Mouse (Mus musculus) kidney, postnatal 4 days (tissue): ENCODE results near the gene Sumo2.
"Not testable (repeated sequence)": the region's sequence is repeated elsewhere in the genome, so short reads cannot be mapped to it uniquely, and the experiment has no call there.

ENCODE experiments used
- DNase-seq, 2 experiments: peaks; one replicate each; pipeline ENCODE4 v3.0.0; 2021; ENCODE audit warnings: mixed read lengths in 2 of 2

Gene Sumo2

DNA sequence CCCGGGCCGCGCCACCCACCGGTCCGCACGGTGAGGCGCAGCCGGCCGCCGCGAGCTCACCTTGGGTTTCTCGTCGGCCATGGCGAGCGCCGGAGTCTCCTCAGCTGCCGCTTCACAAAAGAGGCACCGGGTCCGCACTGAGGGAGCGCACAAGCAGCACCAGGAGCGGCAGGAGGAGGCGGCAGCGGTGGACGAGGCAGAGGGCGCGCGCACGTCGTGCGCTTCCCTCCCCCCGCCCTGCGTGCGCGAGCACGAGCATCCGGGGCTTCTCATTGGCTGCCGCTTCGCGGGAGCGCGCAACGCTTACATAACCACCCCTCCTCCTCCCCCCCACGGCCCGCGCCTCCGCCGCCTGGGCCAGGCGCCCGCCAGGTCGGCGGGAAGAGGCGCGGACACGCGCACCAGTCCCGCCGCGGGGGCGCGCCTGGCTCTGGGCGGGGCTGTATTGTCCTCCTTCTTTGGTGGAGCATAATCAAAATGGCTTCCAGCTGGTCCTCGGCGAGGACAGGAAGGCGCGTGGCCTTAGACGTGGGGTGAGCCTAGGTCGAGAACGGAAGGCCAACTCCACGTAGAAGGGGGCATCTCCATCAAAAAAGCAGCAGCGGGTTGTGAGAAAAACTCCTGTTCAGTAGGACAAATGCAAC is at the start of gene Sumo2:
TSS of gene Sumo2 (minus strand) at position 239 of the 644 bp plus-strand sequence.
- peak; percentile 99 to 100 for DNase-seq

DNA sequence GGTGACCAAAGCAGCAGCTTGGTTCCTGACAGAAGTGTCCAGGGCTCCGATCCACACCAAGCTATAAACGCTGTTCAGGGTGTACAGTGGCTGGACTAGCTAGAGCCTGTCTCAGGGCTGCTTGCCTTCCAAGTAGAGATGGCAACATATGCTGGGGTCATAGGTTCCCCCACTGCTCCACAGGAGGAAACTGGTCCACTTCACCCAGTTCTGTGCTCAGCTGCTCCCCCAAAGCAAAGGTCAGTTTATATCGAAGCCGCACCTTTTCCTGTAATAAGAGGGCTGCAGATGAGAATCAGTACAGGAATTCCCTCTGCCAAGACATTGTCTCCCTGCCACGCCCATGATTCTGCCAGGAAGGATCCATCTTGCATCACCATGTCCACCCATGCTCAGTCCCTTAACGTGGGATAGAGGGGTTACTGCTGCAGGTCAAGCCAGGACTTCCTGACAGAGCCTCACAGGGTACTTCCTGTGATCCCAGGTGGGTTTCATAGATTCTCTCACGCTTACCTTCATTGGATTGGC is 49.6 kb upstream of the Sumo2 start:
- DNase-seq = no peak

DNA sequence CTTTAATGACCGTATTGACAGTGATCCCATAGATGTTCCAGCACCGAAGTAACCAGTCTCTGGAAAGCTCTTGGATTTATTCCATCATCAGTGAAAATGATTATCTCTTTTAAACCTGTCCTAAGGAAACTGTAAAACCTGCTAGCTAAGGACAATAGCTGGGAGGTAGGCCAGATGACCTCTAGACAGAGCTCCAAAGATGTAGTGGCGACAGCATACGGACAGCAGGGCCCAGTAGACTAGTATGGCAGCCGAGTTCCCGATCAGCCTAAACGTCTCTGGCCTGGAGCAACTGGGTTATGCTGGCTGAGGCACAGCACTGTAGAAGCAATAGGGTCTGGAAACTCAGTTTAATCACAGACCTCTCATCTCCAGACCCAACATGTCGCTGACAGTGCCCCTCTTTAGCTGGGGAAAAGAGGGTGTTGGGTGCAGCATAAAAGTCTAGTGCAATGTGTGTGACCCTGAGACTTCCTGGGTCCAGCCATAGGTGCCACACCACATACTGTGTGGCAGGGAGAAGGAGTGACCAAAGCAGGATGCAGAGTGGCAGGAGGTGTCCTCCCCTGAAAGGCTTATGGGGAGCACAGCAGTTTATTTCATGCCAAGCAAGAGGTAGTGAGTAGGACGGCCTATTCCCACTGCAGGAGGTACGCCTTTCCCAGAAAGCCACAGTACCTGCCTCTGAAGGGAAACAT is 48.4 kb upstream of the Sumo2 start:
- DNase-seq = no peak

DNA sequence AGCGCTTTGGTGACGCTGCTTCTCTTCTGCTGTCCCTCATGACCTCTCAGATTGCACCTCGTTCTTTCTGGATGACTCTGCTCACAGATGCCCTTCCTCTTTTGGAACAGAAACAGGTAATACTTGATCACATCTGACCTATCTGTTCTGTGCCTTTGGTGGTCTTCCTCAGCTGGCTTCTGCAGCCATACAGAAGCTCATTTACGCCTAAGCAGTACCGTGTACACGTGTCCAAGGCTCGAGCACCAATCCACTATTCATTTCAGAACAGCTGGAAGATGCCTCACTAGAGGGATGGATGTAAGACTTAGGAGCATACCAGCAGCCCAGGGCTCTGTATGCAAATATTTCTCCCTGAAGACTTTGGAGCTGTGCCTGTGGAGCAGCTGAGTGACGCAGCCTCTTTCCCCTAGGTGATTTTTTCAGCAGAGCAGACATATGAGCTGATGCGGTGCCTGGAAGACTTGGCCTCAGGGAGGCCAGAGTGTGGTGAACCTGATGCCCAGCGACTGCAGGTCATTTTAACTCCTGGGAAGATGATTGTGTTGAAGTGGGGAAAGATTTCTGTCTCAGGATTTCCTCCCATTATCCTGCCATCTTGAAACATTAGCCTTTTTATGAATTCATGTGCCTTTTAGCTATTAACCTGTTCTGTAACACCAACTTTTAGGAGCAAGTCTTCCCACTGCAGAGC is 47.0 kb upstream of the Sumo2 start:
- no peak for DNase-seq

DNA sequence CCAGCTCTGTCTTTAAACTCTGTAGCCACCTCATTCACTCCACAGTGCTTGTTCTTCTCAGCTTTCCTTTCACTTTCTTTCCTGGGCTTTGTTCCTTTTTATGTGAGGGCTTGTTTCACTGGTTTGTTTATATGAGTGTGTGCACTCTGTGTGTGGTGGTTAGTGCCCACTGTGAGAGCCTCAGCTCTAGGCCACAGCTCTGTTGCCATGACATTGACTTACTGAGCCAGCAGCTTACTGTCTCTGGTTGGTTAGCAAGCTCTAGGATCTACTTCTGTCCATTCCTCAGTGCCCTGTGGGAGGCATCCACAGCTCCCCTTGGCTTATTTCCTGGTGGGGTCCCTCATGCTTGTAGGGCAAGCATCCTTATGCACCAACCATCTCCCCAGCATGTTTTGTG is 43.0 kb upstream of the Sumo2 start:
- no peak for DNase-seq

DNA sequence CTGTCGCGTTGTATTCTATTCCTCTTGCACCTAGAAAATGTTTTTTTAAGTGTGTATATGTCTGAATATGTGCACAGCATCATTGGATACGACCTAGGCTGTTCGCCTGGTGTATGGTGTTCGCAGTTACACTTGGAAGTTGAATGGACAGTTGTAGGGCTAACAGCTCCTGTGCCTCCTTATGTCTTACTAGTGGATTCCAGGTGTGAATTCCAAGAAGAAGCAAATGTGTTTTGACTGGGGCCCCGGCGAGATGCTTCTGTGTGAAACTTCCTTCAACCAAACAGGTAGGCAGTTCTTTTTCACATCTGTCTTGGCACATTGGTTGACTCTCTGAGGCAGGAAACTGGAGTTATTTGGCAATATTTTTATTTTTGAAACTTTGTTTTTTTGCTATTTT is 28.9 kb upstream of the Sumo2 start:
- DNase-seq = no peak

DNA sequence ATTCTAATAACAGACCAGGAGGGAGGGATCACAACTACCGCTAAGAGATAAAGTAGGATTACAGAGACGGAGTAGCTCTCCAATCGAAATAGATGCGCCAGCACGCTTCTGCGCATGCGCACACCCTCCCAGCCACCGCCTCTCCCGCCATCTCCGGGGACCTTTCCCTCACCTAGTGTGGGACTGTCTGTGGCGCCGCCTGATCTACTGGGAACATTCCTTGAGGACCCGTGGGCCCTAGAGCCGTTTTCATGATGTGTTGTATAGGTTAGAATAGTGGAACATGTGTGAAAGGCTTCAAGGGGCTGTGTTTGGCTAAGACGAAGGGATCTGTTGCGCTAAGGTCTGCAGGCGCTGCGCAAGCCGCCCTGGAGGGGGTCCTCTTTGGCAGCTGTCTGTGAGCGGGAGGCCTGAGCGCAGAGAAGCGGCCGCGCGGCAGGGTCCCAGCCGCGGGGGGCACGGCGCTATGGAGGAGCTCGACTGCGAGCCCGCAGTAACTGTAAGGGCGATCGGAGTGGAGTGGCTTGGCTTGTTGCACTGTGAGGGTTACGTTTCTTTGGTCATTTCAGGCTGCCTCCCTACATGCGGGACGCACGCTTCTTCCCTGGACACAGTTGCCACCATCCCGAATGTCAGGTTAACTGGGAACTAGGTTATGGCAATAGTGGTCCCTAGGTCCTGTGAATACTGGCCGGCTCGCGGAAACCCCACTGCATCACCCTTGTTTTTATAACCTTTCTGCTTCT is 28.2 kb upstream of the Sumo2 start, which contains the start of gene Nup85:
TSS of gene Nup85 (plus strand) at position 371 of the 746 bp plus-strand sequence.
- peak; percentile 99 for DNase-seq

DNA sequence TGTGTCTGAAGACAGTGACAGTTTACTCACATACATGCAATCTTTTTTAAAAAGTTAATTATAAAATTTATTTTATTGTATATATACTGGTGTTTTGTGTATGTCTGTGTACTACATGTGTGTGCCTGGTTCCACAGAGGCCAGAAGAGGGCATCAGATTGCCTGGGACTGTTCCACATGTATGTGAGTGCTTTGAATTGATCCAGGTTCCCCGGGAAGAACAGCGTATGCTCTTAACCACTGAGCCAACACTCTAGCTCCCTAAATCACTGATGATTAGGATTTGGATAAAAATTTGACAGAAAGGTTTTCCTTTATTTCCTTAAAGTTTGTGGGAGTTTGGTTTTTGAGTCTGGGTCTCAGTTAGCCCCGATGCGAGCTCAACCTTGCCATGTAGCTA is 27.3 kb upstream of the Sumo2 start:
- no peak for DNase-seq

DNA sequence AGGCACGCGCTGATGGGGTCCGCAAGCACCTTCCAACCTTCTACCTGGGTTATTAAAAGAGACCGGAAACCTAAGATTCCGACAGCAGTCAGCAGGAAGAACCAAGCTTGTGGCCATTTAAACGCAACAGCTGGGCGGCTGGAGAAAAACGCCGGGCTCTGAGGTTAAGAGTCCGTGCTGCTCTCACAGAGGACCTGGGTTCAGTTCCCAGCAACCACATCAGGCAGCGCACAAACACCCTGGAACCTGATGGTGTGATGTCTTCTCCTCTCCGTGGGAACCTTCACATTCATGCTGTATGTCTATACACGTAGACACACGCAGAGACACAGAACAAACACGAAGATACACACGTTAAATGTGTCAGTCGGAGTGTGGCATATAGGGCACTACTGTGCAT is 19.6 kb upstream of the Sumo2 start:
- no peak for DNase-seq

DNA sequence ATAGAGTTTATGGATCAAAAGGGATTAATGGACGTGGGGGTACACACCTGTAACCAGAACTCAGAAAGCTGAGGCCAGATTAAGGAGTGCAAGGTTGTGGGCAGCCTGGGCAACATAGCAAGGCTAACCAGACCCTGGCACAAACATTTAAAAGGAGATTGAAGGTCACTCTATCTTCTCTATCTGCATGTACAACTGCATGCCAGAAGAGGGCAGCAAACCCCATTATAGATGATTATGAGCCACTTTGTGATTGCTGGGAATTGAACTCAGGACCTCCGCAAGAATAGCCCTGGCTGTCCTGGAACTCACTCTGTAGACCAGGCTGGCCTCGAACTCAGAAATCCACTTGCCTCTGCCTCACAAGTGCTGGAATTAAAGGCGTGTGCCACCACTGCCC is 16.7 kb upstream of the Sumo2 start:
- no peak for DNase-seq

DNA sequence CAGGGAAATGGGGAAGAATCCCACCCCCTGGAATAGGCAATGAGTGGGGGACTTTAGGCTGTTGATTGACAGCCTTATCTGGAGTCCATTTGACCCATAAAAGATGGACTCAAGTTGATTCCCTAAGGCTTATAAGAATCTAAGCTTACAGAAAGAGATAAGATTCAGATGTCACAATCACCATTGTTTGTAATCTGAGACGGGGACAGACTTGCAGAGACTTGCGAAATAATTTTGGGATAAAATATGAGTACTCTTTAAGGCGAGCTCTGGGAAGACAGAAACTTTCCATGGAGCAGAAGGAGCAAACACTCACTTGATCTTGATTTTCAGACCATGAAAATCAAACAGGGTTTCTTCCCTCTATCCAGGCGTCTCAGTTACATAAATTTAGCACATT is 7.5 kb upstream of the Sumo2 start:
- DNase-seq = no peak

DNA sequence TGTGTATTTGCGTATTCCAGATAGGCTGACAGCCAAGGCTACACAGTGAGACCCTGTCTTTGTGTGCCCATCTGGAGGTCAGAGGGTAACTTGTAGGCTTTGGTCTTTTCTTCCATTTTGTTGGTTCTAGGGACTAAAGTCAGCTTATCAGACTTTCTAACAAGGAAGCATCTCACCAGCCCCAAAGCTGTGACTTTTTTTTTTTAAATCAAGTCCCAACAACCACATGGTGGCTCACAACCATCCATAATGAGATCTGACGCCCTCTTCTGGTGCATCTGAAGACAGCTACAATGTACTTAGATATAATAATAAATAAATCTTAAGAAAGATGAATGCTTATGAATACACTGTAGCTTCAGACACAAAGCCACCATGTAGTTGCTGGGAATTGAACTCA is 2.0 kb upstream of the Sumo2 start:
- no peak for DNase-seq

DNA sequence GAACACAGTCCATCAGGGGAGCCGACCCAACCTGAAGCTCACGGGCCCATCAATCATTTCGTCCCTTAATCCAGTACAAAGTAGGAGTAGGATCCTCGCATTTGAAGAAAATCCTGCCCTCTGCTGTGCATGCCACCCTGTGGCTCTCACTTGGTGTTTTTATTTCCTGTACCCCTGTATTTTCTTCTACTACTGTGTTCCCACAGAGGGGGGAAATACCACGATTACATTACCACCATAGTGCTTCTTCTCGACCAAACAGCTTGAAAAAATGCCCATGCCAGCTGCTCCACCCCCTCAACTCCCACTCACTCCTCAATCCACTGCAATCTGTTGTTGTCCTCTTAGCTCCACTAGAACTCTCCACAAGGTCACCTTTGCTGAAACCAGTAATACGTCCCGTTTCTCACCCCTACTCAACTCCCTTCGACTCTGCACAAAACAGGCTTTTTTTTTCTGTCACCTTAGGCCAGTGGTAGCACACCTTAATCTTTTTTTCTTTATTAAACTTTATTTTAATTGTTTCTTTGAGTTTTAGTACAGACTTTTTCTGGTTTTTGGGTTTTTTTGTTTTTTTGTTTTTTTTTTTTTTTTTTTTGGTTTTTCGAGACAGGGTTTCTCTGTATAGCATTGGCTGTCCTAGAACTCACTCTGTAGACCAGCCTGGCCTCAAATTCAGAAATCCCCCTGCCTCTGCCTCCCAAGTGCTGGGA is 936 bp upstream of the Sumo2 start:
- no peak for DNase-seq

DNA sequence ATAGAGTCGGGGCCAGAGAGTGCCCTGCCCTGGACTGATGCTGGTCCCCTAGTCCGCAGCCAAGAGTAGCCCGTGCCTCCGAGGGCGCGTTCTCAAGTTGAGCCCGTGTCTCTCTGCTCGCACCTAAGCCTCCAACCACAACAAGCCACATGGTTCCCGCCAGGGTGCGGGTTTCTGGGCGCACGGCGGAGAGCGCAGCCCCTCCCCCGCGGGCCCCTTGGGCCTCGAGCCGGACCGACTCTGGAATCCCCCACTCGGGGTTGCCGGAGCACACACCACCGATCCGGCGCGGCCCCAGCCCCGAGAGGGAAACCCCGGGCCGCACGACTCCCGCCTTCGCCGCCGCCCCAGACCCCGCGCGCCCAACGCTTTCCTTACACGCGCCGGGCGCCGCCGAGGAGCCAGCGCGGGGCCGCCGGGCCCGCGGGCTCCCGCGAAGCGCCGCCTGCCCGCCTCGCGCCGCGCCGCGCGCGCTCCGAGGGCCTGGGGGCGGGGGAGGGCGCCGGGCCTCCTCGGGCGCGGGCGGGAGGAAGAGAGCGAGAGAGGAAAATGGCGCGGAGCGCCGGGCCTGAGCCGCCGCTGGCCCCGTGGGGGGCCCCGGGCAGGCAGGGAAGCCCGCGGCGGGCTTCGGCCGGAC is 557 bp downstream of the Sumo2 start:
- DNase-seq = peak; percentile 78 to 89

DNA sequence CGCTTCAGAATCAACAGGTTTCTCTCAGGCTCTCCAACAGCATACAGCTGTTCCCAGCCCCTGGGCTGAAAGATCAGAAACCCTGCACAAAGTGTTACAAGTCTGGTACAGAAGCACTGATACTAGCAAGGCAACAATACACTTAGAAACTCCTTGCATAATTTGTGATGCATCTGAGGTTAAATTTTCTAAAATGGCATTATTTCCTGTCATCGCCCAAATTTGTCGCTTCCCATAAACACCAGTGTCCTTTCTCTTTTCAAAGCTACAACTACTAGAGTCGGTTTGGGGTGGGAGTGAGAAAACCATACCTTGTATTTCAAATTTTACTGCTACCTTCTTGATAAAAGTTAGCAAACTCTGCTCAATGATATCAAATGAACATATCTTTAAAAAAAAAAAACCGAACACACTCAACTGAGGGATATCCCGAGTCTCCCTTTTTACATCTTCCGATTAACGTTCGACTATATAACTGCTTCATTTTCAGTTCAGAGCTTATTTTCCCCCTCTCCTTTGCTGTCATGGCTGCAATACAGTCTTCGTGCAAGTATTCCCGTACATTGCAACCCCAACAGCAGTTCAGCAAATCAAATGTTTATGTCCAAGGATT is 1.2 kb downstream of the Sumo2 start:
- no peak for DNase-seq

DNA sequence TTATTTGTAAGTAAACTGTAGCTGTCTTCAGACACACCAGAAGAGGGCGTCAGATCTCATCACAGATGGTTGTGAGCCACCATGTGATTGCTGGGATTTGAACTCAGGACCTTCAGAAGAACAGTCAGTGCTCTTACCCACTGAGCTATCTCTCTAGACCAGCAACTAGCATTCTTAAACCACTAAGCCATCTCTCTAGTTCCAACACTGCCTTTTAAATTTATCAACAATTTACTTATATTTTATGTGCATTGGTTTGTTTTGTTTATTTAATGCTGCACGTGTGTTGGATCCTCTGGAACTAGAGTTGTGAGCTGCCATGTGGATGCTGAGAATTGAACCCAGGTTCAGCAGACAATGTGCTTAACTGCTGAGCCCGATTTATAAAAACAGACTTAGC is 9.6 kb downstream of the Sumo2 start:
- not testable (repeated sequence) for DNase-seq

DNA sequence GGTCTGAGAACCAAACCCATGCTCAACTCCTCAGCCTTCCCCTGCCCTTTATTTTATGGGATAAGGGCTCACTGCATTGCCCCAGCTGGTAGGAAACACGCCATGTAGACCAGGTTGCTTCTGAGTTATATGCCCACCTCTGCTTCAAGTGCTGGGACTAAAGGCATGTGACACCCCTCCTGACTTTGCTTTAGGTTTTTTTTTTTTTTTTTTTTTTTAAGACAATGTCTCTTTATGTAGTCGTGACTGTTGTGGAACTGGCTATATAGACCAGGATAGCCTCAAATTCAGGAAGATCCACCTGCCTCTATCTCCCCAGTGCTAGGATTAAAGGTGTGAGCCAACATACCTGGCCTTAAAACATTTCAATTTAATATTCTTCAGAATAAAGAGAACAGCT is 13.4 kb downstream of the Sumo2 start:
- DNase-seq = no peak

DNA sequence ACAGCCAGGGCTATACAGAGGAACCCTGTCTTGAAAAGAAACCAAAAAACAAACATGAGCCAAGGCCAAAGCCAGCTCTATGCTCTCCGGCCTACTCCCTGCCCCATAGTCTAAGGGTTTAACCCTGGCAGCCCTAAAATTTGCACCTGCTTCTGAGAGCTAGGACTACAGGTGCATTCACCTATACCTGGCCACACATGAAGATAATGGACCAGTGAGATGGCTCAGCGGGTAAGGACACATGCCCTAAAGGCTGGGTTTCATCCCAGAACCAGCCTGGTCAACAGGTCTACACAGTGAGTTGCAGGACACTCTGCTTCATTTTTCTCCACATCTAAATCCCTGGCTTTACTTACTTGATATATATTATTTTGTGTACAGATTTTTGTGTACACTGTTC is 13.8 kb downstream of the Sumo2 start:
- DNase-seq = no peak

DNA sequence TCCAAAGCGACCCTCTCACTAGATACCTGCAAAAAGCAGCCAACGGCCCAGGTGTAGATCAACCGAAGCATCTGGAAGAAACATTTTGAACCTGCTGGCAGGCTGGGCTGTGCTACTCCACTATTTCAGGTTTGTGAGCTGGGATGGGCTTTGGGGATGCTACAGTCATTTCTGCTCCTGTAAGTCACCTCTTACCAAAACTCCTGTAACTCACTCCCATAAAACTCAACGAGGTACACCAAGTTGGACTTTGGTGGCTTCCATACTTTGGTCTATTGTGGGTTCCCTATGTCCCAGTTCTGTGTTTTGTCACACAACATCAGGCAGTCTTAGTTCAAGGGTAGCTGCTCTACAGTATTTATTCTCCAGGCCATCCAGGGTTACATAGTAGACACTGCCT is 15.0 kb downstream of the Sumo2 start:
- no peak for DNase-seq

DNA sequence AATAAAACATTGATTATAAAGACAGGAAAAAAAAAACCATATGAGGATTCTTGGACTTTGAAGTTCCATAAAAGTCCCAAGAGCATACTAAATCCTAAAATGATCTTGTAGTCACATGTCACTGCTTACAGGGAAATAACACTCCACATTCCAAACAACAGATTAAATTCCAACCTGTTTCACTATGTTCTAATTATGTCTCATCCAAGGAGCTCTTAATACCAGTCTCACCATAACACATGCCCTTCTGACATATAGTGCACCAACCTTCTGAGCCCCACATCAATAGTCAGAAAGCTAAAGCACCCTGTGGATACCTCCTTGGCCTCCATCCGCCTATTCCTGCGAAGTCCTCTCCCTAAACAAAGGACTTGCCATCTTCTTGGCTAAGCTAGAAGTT is 15.9 kb downstream of the Sumo2 start:
- no peak for DNase-seq

DNA sequence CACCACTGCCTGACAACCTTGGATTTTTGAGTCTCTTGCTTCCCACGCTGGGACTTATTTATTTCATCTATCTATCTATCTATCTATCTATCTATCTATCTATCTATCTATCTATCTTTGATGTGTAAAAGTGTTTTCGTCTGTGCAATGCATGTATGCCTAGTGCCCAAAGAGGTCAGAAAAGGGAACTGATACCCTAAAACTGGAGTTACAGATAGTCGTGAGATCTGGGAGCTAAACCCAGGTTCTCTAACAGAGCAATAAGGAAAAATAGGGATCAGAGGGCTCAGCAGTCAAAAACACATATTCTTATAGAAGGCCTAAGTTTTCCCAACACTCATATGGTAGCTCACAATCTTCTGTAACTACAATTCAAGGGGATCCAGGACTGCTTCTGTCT is 16.5 kb downstream of the Sumo2 start:
- DNase-seq = no peak

DNA sequence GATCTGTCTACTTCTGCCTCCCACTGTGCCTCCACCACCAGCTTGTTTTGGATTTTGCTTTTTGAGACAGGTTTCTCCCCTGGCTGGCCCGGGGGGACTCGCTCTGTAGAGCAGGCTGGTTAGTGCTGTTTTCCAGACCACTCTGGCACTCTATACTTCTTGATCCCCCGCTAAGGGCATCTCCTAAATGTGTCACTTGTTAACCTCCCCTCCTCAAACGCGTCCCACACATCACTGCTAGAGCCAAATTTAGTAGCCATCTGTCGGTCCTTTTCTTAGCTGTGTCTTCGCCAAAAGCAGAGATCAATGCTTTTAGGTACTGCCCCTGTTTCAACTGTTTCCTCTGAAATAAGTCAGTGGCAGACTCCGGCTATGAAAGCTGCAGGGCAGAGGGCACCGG is 17.4 kb downstream of the Sumo2 start:
- no peak for DNase-seq
